Mouse (Mus musculus): ENCODE measurements around the gene Rfk. TPM values are rescaled to one million over a fixed set of nuclear protein-coding genes. Genes with fewer than 3 reads are reported as not detected.

Rfk gene
- polyA plus RNA-seq, 1 experiment from 2014 or later = 88.6 TPM

GRCm38 (mm10) chr19:17409351-17409750 lies 15.5 kb downstream of the Rfk start:
- Histone ChIP-seq H3K36me3 (no peaks in the 10 kb centered on the region), H3K4me3 (replicated peaks) (no peak overlapping the region), H3K27me3 (no peaks in the 10 kb centered on the region), H3K9me3 (replicated peaks) (no peaks in the 10 kb centered on the region), H3K27ac (replicated peaks) (no peak overlapping the region), H3K4me2 (replicated peaks) (no peak overlapping the region), H3K4me1 (no peaks in the 10 kb centered on the region), H3K9ac (no peak overlapping the region)
- no peak for ATAC-seq (ENCODE audit: insufficient number of reproducible peaks, low FRiP score, low TSS enrichment, low read depth)
- 57% methylated on average over 3 of the region's 3 CpGs for WGBS

- Histone ChIP-seq H3K9me3 (replicated peaks) (no peaks in the 10 kb centered on the region), H3K4me1 (no peaks in the 10 kb centered on the region), H3K9ac (no peak overlapping the region), H3K4me2 (replicated peaks) (no peak overlapping the region), H3K27me3 (no peaks in the 10 kb centered on the region), H3K4me3 (replicated peaks) (no peak overlapping the region), H3K36me3 (no peaks in the 10 kb centered on the region), H3K27ac (replicated peaks) (no peak overlapping the region)
- 85% methylated on average over 5 of the region's 5 CpGs for whole genome bisulfite sequencing
- ATAC-seq (ENCODE audit: insufficient number of reproducible peaks, low FRiP score, low TSS enrichment, low read depth) = no peak
Measured at GRCm38 (mm10) chr19:17410465-17411065, 16.7 kb downstream of the Rfk start.

GRCm38 (mm10) chr19:17412915-17413459 lies 19.1 kb downstream of the Rfk start:
- no peaks in the 10 kb centered on the region for H3K36me3 ChIP-seq
- 36% methylated on average over 4 of the region's 4 CpGs for WGBS
- no peaks in the 10 kb centered on the region for H3K9me3 ChIP-seq (replicated peaks)
- no peaks in the 10 kb centered on the region for H3K27me3 ChIP-seq
- peak; percentile 39 for ATAC-seq (ENCODE audit: insufficient number of reproducible peaks, low FRiP score, low TSS enrichment, low read depth)
- no peak overlapping the region for H3K27ac ChIP-seq (replicated peaks)
- no peak overlapping the region for H3K4me3 ChIP-seq (replicated peaks)
- no peaks in the 10 kb centered on the region for H3K4me1 ChIP-seq
- no peak overlapping the region for H3K4me2 ChIP-seq (replicated peaks)
- H3K9ac ChIP-seq = no peak overlapping the region

GRCm38 (mm10) chr19:17417855-17418254 lies 24.0 kb downstream of the Rfk start:
- no peak for ATAC-seq (ENCODE audit: insufficient number of reproducible peaks, low FRiP score, low TSS enrichment, low read depth)
- no peaks in the 10 kb centered on the region for H3K36me3 ChIP-seq
- H3K9ac ChIP-seq = no peak overlapping the region
- H3K4me2 ChIP-seq (replicated peaks) = no peak overlapping the region
- WGBS = 69% methylated on average over 1 of the region's 1 CpGs
- H3K27me3 ChIP-seq = no peaks in the 10 kb centered on the region
- H3K27ac ChIP-seq (replicated peaks) = no peak overlapping the region
- no peaks in the 10 kb centered on the region for H3K4me1 ChIP-seq
- no peaks in the 10 kb centered on the region for H3K9me3 ChIP-seq (replicated peaks)
- H3K4me3 ChIP-seq (replicated peaks) = no peak overlapping the region

GRCm38 (mm10) chr19:17423306-17423705 lies 29.5 kb downstream of the Rfk start:
- WGBS = 59% methylated on average over 3 of the region's 3 CpGs
- Histone ChIP-seq H3K4me3 (replicated peaks) (no peak overlapping the region), H3K27ac (replicated peaks) (no peak overlapping the region), H3K27me3 (no peaks in the 10 kb centered on the region), H3K9ac (no peak overlapping the region), H3K36me3 (no peaks in the 10 kb centered on the region), H3K4me2 (replicated peaks) (no peak overlapping the region), H3K4me1 (no peaks in the 10 kb centered on the region), H3K9me3 (replicated peaks) (no peaks in the 10 kb centered on the region)
- ATAC-seq (ENCODE audit: insufficient number of reproducible peaks, low FRiP score, low TSS enrichment, low read depth) = no peak

GRCm38 (mm10) chr19:17427824-17428560 lies 34.1 kb downstream of the Rfk start:
- Histone ChIP-seq H3K36me3 (no peaks in the 10 kb centered on the region), H3K4me2 (replicated peaks) (no peak overlapping the region), H3K9ac (no peak overlapping the region), H3K27ac (replicated peaks) (no peak overlapping the region), H3K27me3 (no peaks in the 10 kb centered on the region), H3K4me1 (no peaks in the 10 kb centered on the region), H3K4me3 (replicated peaks) (no peak overlapping the region), H3K9me3 (replicated peaks) (no peaks in the 10 kb centered on the region)
- whole genome bisulfite sequencing = 84% methylated on average over 2 of the region's 2 CpGs
- no peak for ATAC-seq (ENCODE audit: insufficient number of reproducible peaks, low FRiP score, low TSS enrichment, low read depth)

- H3K9me3 ChIP-seq (replicated peaks) = no peaks in the 10 kb centered on the region
- no peak overlapping the region for H3K4me2 ChIP-seq (replicated peaks)
- ATAC-seq (ENCODE audit: insufficient number of reproducible peaks, low FRiP score, low TSS enrichment, low read depth) = no peak
- H3K27ac ChIP-seq (replicated peaks) = no peak overlapping the region
- H3K36me3 ChIP-seq = no peaks in the 10 kb centered on the region
- H3K27me3 ChIP-seq = no peaks in the 10 kb centered on the region
- H3K9ac ChIP-seq = no peak overlapping the region
- no peak overlapping the region for H3K4me3 ChIP-seq (replicated peaks)
- 79% methylated on average over 2 of the region's 2 CpGs for WGBS
- H3K4me1 ChIP-seq = no peaks in the 10 kb centered on the region
Measured at GRCm38 (mm10) chr19:17428561-17428914, 34.7 kb downstream of the Rfk start.

GRCm38 (mm10) chr19:17436651-17437050 lies 42.8 kb downstream of the Rfk start:
- no peak for ATAC-seq (ENCODE audit: insufficient number of reproducible peaks, low FRiP score, low TSS enrichment, low read depth)

GRCm38 (mm10) chr19:17439476-17440189 lies 45.8 kb downstream of the Rfk start:
- WGBS = 30% methylated on average over 4 of the region's 4 CpGs
- H3K36me3 ChIP-seq = no peaks in the 10 kb centered on the region
- H3K4me3 ChIP-seq (replicated peaks) = no peak overlapping the region
- H3K27me3 ChIP-seq = no peaks in the 10 kb centered on the region
- no peaks in the 10 kb centered on the region for H3K9me3 ChIP-seq (replicated peaks)
- no peak overlapping the region for H3K27ac ChIP-seq (replicated peaks)
- H3K4me2 ChIP-seq (replicated peaks) = no peak overlapping the region
- H3K9ac ChIP-seq = no peak overlapping the region
- H3K4me1 ChIP-seq = peaks cover 11% of the 10 kb centered on the region
- ATAC-seq (ENCODE audit: insufficient number of reproducible peaks, low FRiP score, low TSS enrichment, low read depth) = no peak

More at GRCm38 (mm10) chr19:17436651-17437050, 42.8 kb downstream of the Rfk start:
- no peaks in the 10 kb centered on the region for H3K36me3 ChIP-seq
- 89% methylated on average over 1 of the region's 1 CpGs for WGBS
- H3K27ac ChIP-seq (replicated peaks) = no peak overlapping the region
- H3K9ac ChIP-seq = no peak overlapping the region
- no peak overlapping the region for H3K4me3 ChIP-seq (replicated peaks)
- no peaks in the 10 kb centered on the region for H3K27me3 ChIP-seq
- H3K4me1 ChIP-seq = peaks cover 11% of the 10 kb centered on the region
- no peak overlapping the region for H3K4me2 ChIP-seq (replicated peaks)
- H3K9me3 ChIP-seq (replicated peaks) = no peaks in the 10 kb centered on the region

- H3K4me1 ChIP-seq = peaks cover 11% of the 10 kb centered on the region
- H3K36me3 ChIP-seq = no peaks in the 10 kb centered on the region
- ATAC-seq (ENCODE audit: insufficient number of reproducible peaks, low FRiP score, low TSS enrichment, low read depth) = no peak
- H3K27me3 ChIP-seq = no peaks in the 10 kb centered on the region
- H3K4me3 ChIP-seq (replicated peaks) = no peak overlapping the region
- no peak overlapping the region for H3K9ac ChIP-seq
- WGBS = 88% methylated on average over 7 of the region's 7 CpGs
- H3K9me3 ChIP-seq (replicated peaks) = no peaks in the 10 kb centered on the region
- no peak overlapping the region for H3K4me2 ChIP-seq (replicated peaks)
- H3K27ac ChIP-seq (replicated peaks) = no peak overlapping the region
Measured at GRCm38 (mm10) chr19:17443581-17443980, 49.7 kb downstream of the Rfk start.

Measured in embryonic facial prominence, embryonic 15.5 days (tissue).